ENCODE assay signal across 7 mouse cellular contexts in the genomic region with DNA sequence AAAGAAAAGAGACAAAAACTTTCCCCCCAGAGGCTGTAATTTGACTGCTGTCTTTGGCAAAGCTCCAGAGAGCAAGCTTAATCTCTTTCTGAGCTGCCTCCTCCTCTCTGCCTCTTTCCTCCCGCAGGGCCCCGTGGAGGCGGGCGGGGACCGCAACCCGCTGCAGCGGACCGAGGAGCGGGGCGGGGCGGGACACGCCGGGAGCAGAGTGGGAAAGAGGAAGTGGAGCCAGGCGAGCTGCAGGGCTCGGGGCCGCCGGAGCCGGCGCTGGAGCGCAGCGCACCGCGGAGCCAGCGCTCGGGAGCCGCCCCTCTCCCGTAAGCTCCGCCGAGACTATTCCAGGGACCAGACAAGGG. TPM values are rescaled to one million over a fixed set of nuclear protein-coding genes. Genes with fewer than 3 reads are reported as not detected.
A peak's percentile ranks its signal among the peaks of the same experiment; 100 is the strongest.
DNase-seq lines count a peak whose midpoint lies in the region; ATAC-seq and TF ChIP-seq lines count a peak whose summit lies in the region.

Plekhg1 (plus strand) TSS at position 217 of the 356 bp plus-strand sequence.

- peak within 1 kb of the TSS; percentile 75 for H3K9ac ChIP-seq in embryonic facial prominence, embryonic 11.5 days (replicated peaks; ENCODE audit: low read length)
- H3K9ac ChIP-seq in heart, adult 2 months (ENCODE audit: low read depth, low read length): peak within 1 kb of the TSS; percentile 86
- H3K9ac ChIP-seq in limb, embryonic 13.5 days: peak within 1 kb of the TSS; percentile 83
- peak within 1 kb of the TSS; percentile 72 for H3K9ac ChIP-seq in midbrain, embryonic 13.5 days (replicated peaks)

- peak within 1 kb of the TSS; percentile 79 for H3K4me2 ChIP-seq in embryonic facial prominence, embryonic 11.5 days (ENCODE audit: low read depth, low read length)
- peak within 1 kb of the TSS; percentile 82 for H3K4me2 ChIP-seq in limb, embryonic 13.5 days (replicated peaks)
- H3K4me2 ChIP-seq in midbrain, embryonic 13.5 days (replicated peaks): peak within 1 kb of the TSS; percentile 99

- no peaks in the 10 kb centered on the region for H3K9me3 ChIP-seq in embryonic facial prominence, embryonic 11.5 days (replicated peaks; ENCODE audit: control insufficient read depth, low read length)
- no peaks in the 10 kb centered on the region for H3K9me3 ChIP-seq in limb, embryonic 13.5 days
- H3K9me3 ChIP-seq in midbrain, embryonic 13.5 days: no peaks in the 10 kb centered on the region

- H3K27me3 ChIP-seq in embryonic facial prominence, embryonic 11.5 days (ENCODE audit: control insufficient read depth, insufficient read depth, low read length): no peaks in the 10 kb centered on the region
- no peaks in the 10 kb centered on the region for H3K27me3 ChIP-seq in heart, adult 2 months (ENCODE audit: control insufficient read depth, insufficient read depth, low read length)
- H3K27me3 ChIP-seq in limb, embryonic 13.5 days: no peaks in the 10 kb centered on the region
- no peaks in the 10 kb centered on the region for H3K27me3 ChIP-seq in midbrain, embryonic 13.5 days

- no peaks in the 10 kb centered on the region for H3K79me2 ChIP-seq in heart, adult 2 months (replicated peaks; ENCODE audit: control insufficient read depth, insufficient read depth, low read length)

- TF ChIP-seq CTCF in bone marrow, adult 2 months (IDR thresholded peaks at IDR 0.05; ENCODE audit: control insufficient read depth, insufficient read depth, low read length): no peak
- TF ChIP-seq CTCF in heart, adult 2 months (IDR thresholded peaks at IDR 0.05): peak; percentile 78

- TF ChIP-seq POLR2A in bone marrow, adult 2 months (IDR thresholded peaks at IDR 0.05; ENCODE audit: borderline replicate concordance, control insufficient read depth, low read depth, low read length): no peak
- 0 out of 2 replicates have a peak, but pooled peaks have one; percentile 27 for TF ChIP-seq POLR2A in heart, adult 2 months (IDR thresholded peaks at IDR 0.05; ENCODE audit: insufficient read depth, low read depth, low read length)

- H3K36me3 ChIP-seq in embryonic facial prominence, embryonic 11.5 days (replicated peaks; ENCODE audit: control insufficient read depth, insufficient read depth, low read depth, low read length): no peaks in the 10 kb centered on the region
- no peaks in the 10 kb centered on the region for H3K36me3 ChIP-seq in heart, adult 2 months (ENCODE audit: control insufficient read depth, insufficient read depth, low read length)
- H3K36me3 ChIP-seq in limb, embryonic 13.5 days: no peaks in the 10 kb centered on the region; the same call in 1 of the 2 replicates
- no peaks in the 10 kb centered on the region for H3K36me3 ChIP-seq in midbrain, embryonic 13.5 days

- H3K4me3 ChIP-seq in bone marrow, adult 2 months (replicated peaks; ENCODE audit: control insufficient read depth, low read depth, low read length): peak within 1 kb of the TSS; percentile 60
- peak within 1 kb of the TSS; percentile 65 for H3K4me3 ChIP-seq in embryonic facial prominence, embryonic 11.5 days (ENCODE audit: low read depth, low read length)
- H3K4me3 ChIP-seq in heart, adult 2 months: peak within 1 kb of the TSS; percentile 85
- peak within 1 kb of the TSS; percentile 72 for H3K4me3 ChIP-seq in limb, embryonic 13.5 days
- H3K4me3 ChIP-seq in midbrain, embryonic 13.5 days (replicated peaks): peak within 1 kb of the TSS; percentile 61

- intact Hi-C loops in heart, adult 2 months (cut with DNase I): loop anchor here (1.0 to 5.0 kb wide), 8 partner anchors 21 to 167 kb away; no protein-coding TSS in a partner anchor

- no peaks in the 10 kb centered on the region; the same call in 1 of the 2 replicates for H3K4me1 ChIP-seq in bone marrow, adult 2 months (ENCODE audit: control insufficient read depth, insufficient read depth, low read length)
- H3K4me1 ChIP-seq in embryonic facial prominence, embryonic 11.5 days (ENCODE audit: control insufficient read depth, insufficient read depth, low read length): no peaks in the 10 kb centered on the region; the same call in 1 of the 2 replicates
- H3K4me1 ChIP-seq in heart, adult 2 months (ENCODE audit: control insufficient read depth, insufficient read depth, low read length): peaks cover 3% of the 10 kb centered on the region
- peaks cover 27% of the 10 kb centered on the region for H3K4me1 ChIP-seq in limb, embryonic 13.5 days
- H3K4me1 ChIP-seq in midbrain, embryonic 13.5 days (replicated peaks): 0 out of 2 replicates have a peak, but pooled peaks cover 15% of the 10 kb centered on the region

- peak within 1 kb of the TSS; percentile 53 for H3K27ac ChIP-seq in bone marrow, adult 2 months (ENCODE audit: control insufficient read depth, insufficient read depth, low read depth, low read length, poor library complexity)
- peak within 1 kb of the TSS; percentile 85 for H3K27ac ChIP-seq in embryonic facial prominence, embryonic 11.5 days (replicated peaks; ENCODE audit: low read depth, low read length)
- peak within 1 kb of the TSS; percentile 78 for H3K27ac ChIP-seq in heart, adult 2 months
- H3K27ac ChIP-seq in limb, embryonic 13.5 days: peak within 1 kb of the TSS; percentile 92
- peak within 1 kb of the TSS; percentile 79 for H3K27ac ChIP-seq in midbrain, embryonic 13.5 days

- peak; percentile 84 for ATAC-seq in embryonic facial prominence, embryonic 11.5 days (replicated peaks; ENCODE audit: insufficient number of reproducible peaks, low FRiP score, low TSS enrichment, low read depth)
- ATAC-seq in limb, embryonic 13.5 days (ENCODE audit: low FRiP score, low read depth): peak; percentile 90
- peak; percentile 94 for ATAC-seq in midbrain, embryonic 13.5 days

- no peak for TF ChIP-seq EP300 in heart, adult 2 months (IDR thresholded peaks at IDR 0.05; ENCODE audit: insufficient read depth, low read depth, low read length)

- DNase-seq in embryonic facial prominence, embryonic 11.5 days (ENCODE audit: low spot score): peak; percentile 82
- peak; percentile 89 to 91 for DNase-seq in heart, adult 2 months
- peak; percentile 68 to 74 for DNase-seq in kidney, adult 8-10 months
- DNase-seq in spleen, postnatal 10 days (ENCODE audit: low spot score in 2 of 2): peak; percentile 23 to 44

- WGBS in bone marrow, adult 2 months: under 1% methylated on average over 29 of the region's 29 CpGs
- WGBS in embryonic facial prominence, embryonic 11.5 days: 0% methylated on average over 8 of the region's 29 CpGs
- under 1% methylated on average over 25 of the region's 29 CpGs for WGBS in heart, adult 2 months
- WGBS in limb, embryonic 13.5 days: 0% methylated on average over 24 of the region's 29 CpGs
- WGBS in midbrain, embryonic 13.5 days: 0% methylated on average over 29 of the region's 29 CpGs

RNA-seq across cellular contexts. Expression of gene Plekhg1, which starts in this region (rescaled TPM):
- polyA plus RNA-seq in bone marrow, adult 2 months (2011; ENCODE audit: insufficient read depth, insufficient read length, low replicate concordance, missing spikeins): 2.3 and 4.6 TPM in 2 replicates
- 16.2 and 19.9 TPM in 2 replicates for polyA plus RNA-seq in embryonic facial prominence, embryonic 11.5 days (2014; fragmentation: Nextera tagmentation; extraction: Ambion mirVana)
- 10 to 100 TPM in 1 of 2 experiments, 1 to 10 TPM in 1; 7.6 to 11.0 TPM for total RNA-seq in heart, adult 2 months (2021)
- 3.6 and 7.2 TPM in 2 replicates for polyA plus RNA-seq in heart, adult 2 months (2012; rRNA removed)
- 15.9 and 16.9 TPM in 2 replicates for polyA plus RNA-seq in limb, embryonic 13.5 days (2015; fragmentation: Nextera tagmentation; extraction: Ambion mirVana)
- 9.1 and 11.8 TPM in 2 replicates for polyA plus RNA-seq in midbrain, embryonic 13.5 days (2015; fragmentation: Nextera tagmentation; extraction: Ambion mirVana)

Comparison
In these comparisons a context has a peak if more than half of its experiments do, and no peak if none do; other contexts are left out.
1. Peak in every context shown above with its lines: DNase-seq, ATAC-seq, H3K4me3 ChIP-seq and H3K27ac ChIP-seq.
2. DNase-seq: peak in every context shown above with its lines; median percentile 90 in heart, adult 2 months; 82 in embryonic facial prominence, embryonic 11.5 days; 71 in kidney, adult 8-10 months; 34 in spleen, postnatal 10 days.